9 mouse cellular contexts compared by ENCODE assay signal in genomic region chr5:47273389-47274255, GRCm38 (mm10).
DNase-seq lines count a peak whose midpoint lies in the region; ATAC-seq and TF ChIP-seq lines count a peak whose summit lies in the region.
"Had no signal": no experiment of that assay in that cellular context is flagged by ENCODE, and none has a peak within 500 bp of the region (broad histone marks: within the 10 kb centered on the region; RNA-seq: fewer than 3 reads in every experiment).

No protein-coding gene starts in this region.

- DNase-seq in forebrain, embryonic 10.5 days (ENCODE audit: extremely low spot score, low spot score), result no peak
- no peak for DNase-seq in forebrain, postnatal 0 days
- peak; percentile 65 for DNase-seq in lung, embryonic 14.5 days
- no peak for DNase-seq in lung, postnatal 14 days
- no peak for DNase-seq in heart, postnatal 0 days (ENCODE audit: low spot score)
- DNase-seq in ovary, postnatal 14 days (ENCODE audit: low spot score), result peak; percentile 15
- DNase-seq in spleen, postnatal 10 days (ENCODE audit: low spot score in 2 of 2), result no peak
- DNase-seq: cerebellum, adult 11 months had no signal

- TF ChIP-seq CTCF in forebrain, postnatal 0 days (IDR thresholded peaks at IDR 0.05; ENCODE audit: low read depth), result no peak
- TF ChIP-seq CTCF in lung, embryonic 14.5 days (IDR thresholded peaks at IDR 0.05; ENCODE audit: low read depth), result no peak
- no peak for TF ChIP-seq CTCF in heart, postnatal 0 days (IDR thresholded peaks at IDR 0.05; ENCODE audit: low read depth)

- WGBS in forebrain, embryonic 10.5 days, result 73% methylated on average over 9 of the region's 9 CpGs
- 59% methylated on average over 9 of the region's 9 CpGs for WGBS in forebrain, postnatal 0 days
- 22% methylated on average over 9 of the region's 9 CpGs for WGBS in lung, embryonic 14.5 days
- WGBS in heart, postnatal 0 days, result 32% methylated on average over 9 of the region's 9 CpGs

- ATAC-seq in forebrain, postnatal 0 days, result no peak
- ATAC-seq in lung, embryonic 14.5 days (ENCODE audit: insufficient read depth), result peak; percentile 87
- ATAC-seq in heart, postnatal 0 days (ENCODE audit: insufficient read depth, low read depth), result peak; percentile 58
- no peak for ATAC-seq in activated CD4-positive, CD25-positive, alpha-beta regulatory T cell, adult 4 months

- no peaks in the 10 kb centered on the region for H3K9me3 ChIP-seq in forebrain, embryonic 10.5 days
- H3K9me3 ChIP-seq in forebrain, postnatal 0 days (ENCODE audit: low read length), result no peaks in the 10 kb centered on the region
- no peaks in the 10 kb centered on the region for H3K9me3 ChIP-seq in lung, embryonic 14.5 days (ENCODE audit: low read depth, low read length)
- no peaks in the 10 kb centered on the region for H3K9me3 ChIP-seq in heart, postnatal 0 days (replicated peaks; ENCODE audit: control insufficient read depth, low read length)

- H3K4me3 ChIP-seq in forebrain, embryonic 10.5 days, result no peak overlapping the region
- no peak overlapping the region for H3K4me3 ChIP-seq in forebrain, postnatal 0 days (ENCODE audit: low read depth, low read length)
- H3K4me3 ChIP-seq in lung, embryonic 14.5 days (ENCODE audit: low read depth, low read length), result no peak overlapping the region
- H3K4me3 ChIP-seq in heart, postnatal 0 days (ENCODE audit: low read depth, low read length), result no peak overlapping the region

- no peaks in the 10 kb centered on the region for H3K27me3 ChIP-seq in forebrain, embryonic 10.5 days (ENCODE audit: poor library complexity, severe bottlenecking)
- H3K27me3 ChIP-seq in forebrain, postnatal 0 days (ENCODE audit: insufficient read depth, low read length), result no peaks in the 10 kb centered on the region
- no peaks in the 10 kb centered on the region for H3K27me3 ChIP-seq in lung, embryonic 14.5 days (ENCODE audit: insufficient read depth, low read length)
- H3K27me3 ChIP-seq in heart, postnatal 0 days (ENCODE audit: control insufficient read depth, insufficient read depth, low read length), result no peaks in the 10 kb centered on the region

- no peaks in the 10 kb centered on the region for H3K36me3 ChIP-seq in forebrain, embryonic 10.5 days (replicated peaks)
- no peaks in the 10 kb centered on the region for H3K36me3 ChIP-seq in forebrain, postnatal 0 days (ENCODE audit: insufficient read depth)
- no peaks in the 10 kb centered on the region for H3K36me3 ChIP-seq in lung, embryonic 14.5 days (ENCODE audit: insufficient read depth)
- H3K36me3 ChIP-seq in heart, postnatal 0 days (replicated peaks; ENCODE audit: control insufficient read depth, insufficient read depth, low read length), result no peaks in the 10 kb centered on the region

- H3K27ac ChIP-seq in forebrain, embryonic 10.5 days, result peak overlapping the region; percentile 77; the same call in 1 of the 2 replicates
- no peak overlapping the region for H3K27ac ChIP-seq in forebrain, postnatal 0 days (ENCODE audit: low read depth, low read length)
- peak overlapping the region; percentile 19; the same call in 1 of the 2 replicates for H3K27ac ChIP-seq in lung, embryonic 14.5 days (ENCODE audit: low read depth)
- H3K27ac ChIP-seq in heart, postnatal 0 days (ENCODE audit: low read depth), result peak overlapping the region; percentile 50; the same call in 1 of the 2 replicates

- no peak overlapping the region for H3K4me2 ChIP-seq in forebrain, postnatal 0 days (ENCODE audit: low read depth)
- H3K4me2 ChIP-seq in lung, embryonic 14.5 days, result no peak overlapping the region
- H3K4me2 ChIP-seq in heart, postnatal 0 days (ENCODE audit: low read depth, low read length), result no peak overlapping the region

- no peak overlapping the region for H3K9ac ChIP-seq in forebrain, postnatal 0 days
- H3K9ac ChIP-seq in lung, embryonic 14.5 days, result no peak overlapping the region
- H3K9ac ChIP-seq in heart, postnatal 0 days (replicated peaks; ENCODE audit: low read depth, low read length), result no peak overlapping the region

- peaks cover 20% of the 10 kb centered on the region for H3K4me1 ChIP-seq in forebrain, embryonic 10.5 days
- no peaks in the 10 kb centered on the region for H3K4me1 ChIP-seq in forebrain, postnatal 0 days (ENCODE audit: insufficient read depth)
- H3K4me1 ChIP-seq in lung, embryonic 14.5 days (ENCODE audit: insufficient read depth), result peaks cover 14% of the 10 kb centered on the region
- H3K4me1 ChIP-seq in heart, postnatal 0 days (ENCODE audit: control insufficient read depth, insufficient read depth), result peaks cover 9% of the 10 kb centered on the region

- TF ChIP-seq EP300 in heart, postnatal 0 days (IDR thresholded peaks at IDR 0.05; ENCODE audit: low read depth), result no peak

Comparison
In these comparisons a context has a peak if more than half of its experiments do, and no peak if none do; other contexts are left out.
1. DNase-seq: peak in lung, embryonic 14.5 days (single experiment) and ovary, postnatal 14 days (single experiment); none in forebrain, embryonic 10.5 days (single experiment), forebrain, postnatal 0 days (single experiment), lung, postnatal 14 days (single experiment), heart, postnatal 0 days (single experiment) and spleen, postnatal 10 days (0 of 2).
2. ATAC-seq: peak in lung, embryonic 14.5 days (single experiment) and heart, postnatal 0 days (single experiment); none in forebrain, postnatal 0 days (single experiment) and activated CD4-positive, CD25-positive, alpha-beta regulatory T cell, adult 4 months (single experiment).